Mouse (Mus musculus): ENCODE results near the gene Arfgap3. TPM values are rescaled to one million over a fixed set of nuclear protein-coding genes. Genes with fewer than 3 reads are reported as not detected.

The Arfgap3 gene
- polyA plus RNA-seq, 1 experiment = 88.2 TPM

- WGBS = 46% methylated on average over 8 of the region's 8 CpGs
- TF ChIP-seq POLR2A (IDR thresholded peaks at IDR 0.05; ENCODE audit: low read depth, low read length) (no peak), CTCF (IDR thresholded peaks at IDR 0.05; ENCODE audit: extremely low read depth, insufficient read length, insufficient replicate concordance, low read depth, low read length) (no peak)
- Histone ChIP-seq H3K4me1 (ENCODE audit: control insufficient read depth, insufficient read depth, insufficient read length, low read length) (peaks cover 18% of the 10 kb centered on the region; the same call in 1 of the 2 replicates), H3K4me3 (ENCODE audit: low read depth, low read length) (no peak overlapping the region), H3K36me3 (ENCODE audit: control insufficient read depth, insufficient read depth, low read length) (0 out of 2 replicates have a peak, but pooled peaks cover 4% of the 10 kb centered on the region), H3K27me3 (ENCODE audit: control insufficient read depth, insufficient read depth, low read length) (no peaks in the 10 kb centered on the region), H3K27ac (ENCODE audit: insufficient read depth, low read depth, low read length) (peak overlapping the region; percentile 68)
Observed at GRCm38 (mm10) chr15:83293706-83294645, 56.1 kb downstream of the Arfgap3 start.

DNA sequence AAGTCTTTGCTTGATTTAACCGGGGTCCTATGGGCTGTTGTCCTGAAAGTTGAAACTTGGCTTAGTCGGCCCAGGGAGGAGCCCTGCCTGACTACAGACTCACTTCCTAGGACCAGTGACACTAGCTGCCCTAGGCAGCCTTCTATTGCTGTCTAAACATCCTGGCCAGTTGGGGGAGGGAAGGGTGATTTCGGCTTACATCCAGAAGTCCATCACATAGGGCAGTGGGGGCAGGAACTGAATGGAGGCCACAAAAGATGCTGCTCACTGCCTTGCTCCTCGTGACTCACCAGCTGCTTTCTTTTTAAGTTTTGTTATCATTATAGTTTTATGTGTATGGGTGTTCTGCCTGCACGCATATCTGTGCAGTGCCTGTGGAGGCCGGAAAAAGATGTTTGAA, 56.9 kb downstream of the Arfgap3 start:
- Histone ChIP-seq H3K4me3 (ENCODE audit: low read depth, low read length) (no peak overlapping the region), H3K27ac (ENCODE audit: insufficient read depth, low read depth, low read length) (peak overlapping the region; percentile 68)
- WGBS = 71% methylated on average over 6 of the region's 6 CpGs

DNA sequence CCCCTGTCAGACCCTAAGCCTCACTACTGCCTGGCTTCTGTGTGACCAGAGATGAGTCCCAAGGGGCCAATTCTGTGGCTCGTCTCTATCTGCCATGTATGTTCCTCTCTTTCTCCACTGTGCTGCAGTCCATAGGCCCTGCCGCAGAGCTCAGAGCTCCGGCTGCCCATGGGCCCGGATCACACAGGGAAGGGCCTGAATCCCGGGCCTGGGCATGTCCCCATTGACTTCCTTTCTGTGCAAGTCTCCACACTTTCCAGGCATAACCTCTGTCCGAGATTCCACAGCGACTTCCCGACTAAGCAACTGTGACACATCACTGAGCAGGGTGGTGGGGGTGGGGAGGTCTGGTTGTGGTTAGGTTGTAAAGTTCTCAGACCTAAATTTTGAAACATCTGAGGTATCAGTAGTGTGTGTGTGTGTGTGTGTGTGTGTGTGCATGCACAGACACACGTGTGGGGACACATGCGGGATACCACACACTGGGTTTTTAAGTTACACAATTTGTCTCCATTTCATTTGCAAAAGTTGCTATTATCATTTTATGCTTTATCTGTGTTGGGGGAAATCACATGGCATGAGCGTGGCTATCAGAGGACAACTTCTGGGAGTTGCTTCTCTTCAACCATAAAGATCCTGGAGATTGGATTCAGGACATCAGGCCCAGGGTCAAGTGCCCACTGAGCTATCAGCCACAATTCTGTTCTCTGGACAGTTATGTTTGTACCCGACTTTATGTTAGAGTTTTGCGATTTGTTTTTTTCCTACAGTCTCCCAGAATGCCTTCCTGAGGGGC, 57.6 kb downstream of the Arfgap3 start:
- Histone ChIP-seq H3K27ac (ENCODE audit: insufficient read depth, low read depth, low read length) (peak overlapping the region; percentile 68), H3K4me3 (ENCODE audit: low read depth, low read length) (no peak overlapping the region), H3K4me1 (ENCODE audit: control insufficient read depth, insufficient read depth, insufficient read length, low read length) (peaks cover 18% of the 10 kb centered on the region; the same call in 1 of the 2 replicates), H3K27me3 (ENCODE audit: control insufficient read depth, insufficient read depth, low read length) (no peaks in the 10 kb centered on the region), H3K36me3 (ENCODE audit: control insufficient read depth, insufficient read depth, low read length) (0 out of 2 replicates have a peak, but pooled peaks cover under 1% of the 10 kb centered on the region)
- TF ChIP-seq CTCF (IDR thresholded peaks at IDR 0.05; ENCODE audit: extremely low read depth, insufficient read length, insufficient replicate concordance, low read depth, low read length) (no peak), POLR2A (IDR thresholded peaks at IDR 0.05; ENCODE audit: low read depth, low read length) (no peak)
- 87% methylated on average over 13 of the region's 13 CpGs for WGBS

More for the DNA sequence above, 56.9 kb downstream of the Arfgap3 start:
- TF ChIP-seq POLR2A (IDR thresholded peaks at IDR 0.05; ENCODE audit: low read depth, low read length) (no peak), CTCF (IDR thresholded peaks at IDR 0.05; ENCODE audit: extremely low read depth, insufficient read length, insufficient replicate concordance, low read depth, low read length) (no peak)
- Histone ChIP-seq H3K4me1 (ENCODE audit: control insufficient read depth, insufficient read depth, insufficient read length, low read length) (peaks cover 18% of the 10 kb centered on the region; the same call in 1 of the 2 replicates), H3K36me3 (ENCODE audit: control insufficient read depth, insufficient read depth, low read length) (0 out of 2 replicates have a peak, but pooled peaks cover 4% of the 10 kb centered on the region), H3K27me3 (ENCODE audit: control insufficient read depth, insufficient read depth, low read length) (no peaks in the 10 kb centered on the region)

DNA sequence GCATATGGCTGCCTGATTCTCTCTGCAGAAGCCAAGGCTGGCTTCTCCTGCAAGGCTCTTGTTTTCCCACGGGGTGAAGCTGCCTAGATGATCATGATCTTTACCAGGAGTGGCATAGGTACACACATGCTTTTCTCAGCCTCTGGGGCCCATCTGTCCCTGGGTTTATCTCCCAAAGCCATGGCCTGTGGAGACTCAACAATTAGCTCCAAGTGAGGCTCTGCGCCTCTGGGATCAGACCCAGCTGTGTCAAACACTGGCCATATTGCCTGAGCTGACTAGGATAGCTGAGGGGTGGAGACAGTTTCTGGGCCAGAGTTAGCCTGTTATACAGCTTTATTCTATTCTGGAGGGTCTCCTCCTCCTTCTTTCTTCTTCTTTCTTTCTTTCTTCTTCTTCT, 59.1 kb downstream of the Arfgap3 start:
- no peak for TF ChIP-seq CTCF (IDR thresholded peaks at IDR 0.05; ENCODE audit: extremely low read depth, insufficient read length, insufficient replicate concordance, low read depth, low read length)
- no peak for TF ChIP-seq POLR2A (IDR thresholded peaks at IDR 0.05; ENCODE audit: low read depth, low read length)
- H3K36me3 ChIP-seq (ENCODE audit: control insufficient read depth, insufficient read depth, low read length) = no peaks in the 10 kb centered on the region

DNA sequence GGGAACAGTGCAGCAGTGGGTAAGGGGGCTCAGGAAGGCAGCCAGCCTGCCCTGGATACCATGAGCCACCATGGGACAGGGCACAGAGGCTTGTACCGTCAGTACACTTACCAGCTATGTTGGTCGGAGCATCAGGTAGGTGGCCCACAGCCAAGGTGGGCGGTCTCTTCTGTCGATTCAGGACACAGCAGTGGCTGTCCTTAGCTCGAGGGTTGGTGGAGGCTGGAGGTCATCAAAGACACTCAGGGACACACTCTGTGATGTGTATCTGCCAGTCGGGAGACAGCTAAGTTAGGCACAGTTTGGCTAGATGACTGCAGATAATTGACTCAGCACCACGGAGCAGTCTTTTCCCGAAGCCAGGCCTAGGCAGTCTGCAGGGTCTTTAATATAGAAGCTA, 65.2 kb downstream of the Arfgap3 start:
- Histone ChIP-seq H3K4me1 (ENCODE audit: control insufficient read depth, insufficient read depth, insufficient read length, low read length) (no peaks in the 10 kb centered on the region; the same call in 1 of the 2 replicates), H3K36me3 (ENCODE audit: control insufficient read depth, insufficient read depth, low read length) (no peaks in the 10 kb centered on the region), H3K4me3 (ENCODE audit: low read depth, low read length) (no peak overlapping the region), H3K27ac (ENCODE audit: insufficient read depth, low read depth, low read length) (no peak overlapping the region), H3K27me3 (ENCODE audit: control insufficient read depth, insufficient read depth, low read length) (no peaks in the 10 kb centered on the region)
- 59% methylated on average over 8 of the region's 8 CpGs for whole genome bisulfite sequencing
- no peak for TF ChIP-seq POLR2A (IDR thresholded peaks at IDR 0.05; ENCODE audit: low read depth, low read length)
- no peak for TF ChIP-seq CTCF (IDR thresholded peaks at IDR 0.05; ENCODE audit: extremely low read depth, insufficient read length, insufficient replicate concordance, low read depth, low read length)

More for the DNA sequence above, 59.1 kb downstream of the Arfgap3 start:
- Histone ChIP-seq H3K27ac (ENCODE audit: insufficient read depth, low read depth, low read length) (no peak overlapping the region), H3K4me1 (ENCODE audit: control insufficient read depth, insufficient read depth, insufficient read length, low read length) (peaks cover 18% of the 10 kb centered on the region; the same call in 1 of the 2 replicates), H3K27me3 (ENCODE audit: control insufficient read depth, insufficient read depth, low read length) (no peaks in the 10 kb centered on the region), H3K4me3 (ENCODE audit: low read depth, low read length) (no peak overlapping the region)
- WGBS = 73% methylated on average over 2 of the region's 2 CpGs

GRCm38 (mm10) chr15:83282397-83282796, 67.7 kb downstream of the Arfgap3 start:
- H3K27ac ChIP-seq (ENCODE audit: insufficient read depth, low read depth, low read length) = peak overlapping the region; percentile 85; the same call in 1 of the 2 replicates
- H3K27me3 ChIP-seq (ENCODE audit: control insufficient read depth, insufficient read depth, low read length) = no peaks in the 10 kb centered on the region
- no peaks in the 10 kb centered on the region; the same call in 1 of the 2 replicates for H3K4me1 ChIP-seq (ENCODE audit: control insufficient read depth, insufficient read depth, insufficient read length, low read length)
- H3K4me3 ChIP-seq (ENCODE audit: low read depth, low read length) = no peak overlapping the region
- H3K36me3 ChIP-seq (ENCODE audit: control insufficient read depth, insufficient read depth, low read length) = no peaks in the 10 kb centered on the region
- no peak for TF ChIP-seq POLR2A (IDR thresholded peaks at IDR 0.05; ENCODE audit: low read depth, low read length)
- TF ChIP-seq CTCF (IDR thresholded peaks at IDR 0.05; ENCODE audit: extremely low read depth, insufficient read length, insufficient replicate concordance, low read depth, low read length) = no peak
- 85% methylated on average over 5 of the region's 5 CpGs for WGBS
